Mouse (Mus musculus): ENCODE results near the gene Lamtor3. TPM values are rescaled to one million over a fixed set of nuclear protein-coding genes. Genes with fewer than 3 reads are reported as not detected.

Gene Lamtor3
- total and polyA plus RNA-seq, 3 experiments: 77.5 to 88.3 TPM; not detected in 1

GRCm38 (mm10) chr3:137897685-137898084 is 20.6 kb upstream of the Lamtor3 start (continued):
- no peak for TF ChIP-seq USF1 (IDR thresholded peaks at IDR 0.05; ENCODE audit: low read depth, low read length)
- peak; percentile 18 to 46; a peak in 1 of 4 replicates for TF ChIP-seq EP300 (IDR thresholded peaks at IDR 0.05; ENCODE audit: low read depth in 1 of 2, low read length in 2 of 2)
- TF ChIP-seq MAX (IDR thresholded peaks at IDR 0.05; ENCODE audit: low read length): no peak

- H3K79me2 ChIP-seq (ENCODE audit: control insufficient read depth, insufficient read depth, low read length, poor library complexity): no peaks in the 10 kb centered on the region
- TF ChIP-seq CTCF (IDR thresholded peaks at IDR 0.05 in 2 of 3, conservative IDR thresholded peaks at IDR 0.05 in 1 of 3; ENCODE audit: control insufficient read depth in 1 of 3, insufficient read depth in 1 of 3, low read depth in 2 of 3, low read length in 3 of 3, poor library complexity in 1 of 3, severe bottlenecking in 1 of 3) (no peak), CHD2 (IDR thresholded peaks at IDR 0.05; ENCODE audit: low read length) (no peak), KAT2A (conservative IDR thresholded peaks at IDR 0.05; ENCODE audit: low read depth, low read length) (no peak), TAL1 (IDR thresholded peaks at IDR 0.05; ENCODE audit: low read length) (no peak), ETS1 (IDR thresholded peaks at IDR 0.05; ENCODE audit: low read depth, low read length) (no peak), MYC (IDR thresholded peaks at IDR 0.05; ENCODE audit: low read depth, low read length) (no peak), NELFE (IDR thresholded peaks at IDR 0.05; ENCODE audit: low read depth, low read length) (no peak), EP300 (IDR thresholded peaks at IDR 0.05; ENCODE audit: low read depth in 1 of 2, low read length in 2 of 2) (no peak)
- no peak overlapping the region for H3K27ac ChIP-seq (ENCODE audit: control insufficient read depth, low read depth, low read length)
- peaks cover 4 to 23% of the 10 kb centered on the region in 2 experiments for H3K4me1 ChIP-seq (ENCODE audit: control insufficient read depth in 1 of 2, insufficient read depth in 2 of 2, low read length in 2 of 2)
- no peaks in the 10 kb centered on the region for H3K9me3 ChIP-seq (replicated peaks; ENCODE audit: insufficient read depth, low read length)
- no peak overlapping the region for H3K4me3 ChIP-seq (ENCODE audit: control insufficient read depth in 1 of 2, insufficient read depth in 1 of 2, low read depth in 2 of 2, low read length in 2 of 2)
- no peak overlapping the region for H3K9ac ChIP-seq (ENCODE audit: control insufficient read depth, low read depth, low read length, poor library complexity, severe bottlenecking)
- no peak for DNase-seq (ENCODE audit: low read depth, low spot score)
- no peaks in the 10 kb centered on the region for H3K27me3 ChIP-seq (ENCODE audit: control insufficient read depth in 1 of 2, insufficient read depth in 2 of 2, low read length in 2 of 2)
- peaks cover 2 to 11% of the 10 kb centered on the region in 2 experiments; a peak in 3 of 4 replicates for H3K36me3 ChIP-seq (ENCODE audit: control insufficient read depth in 1 of 2, insufficient read depth in 2 of 2, low read length in 2 of 2)
Observed at GRCm38 (mm10) chr3:137900149-137900548, 18.2 kb upstream of the Lamtor3 start.

GRCm38 (mm10) chr3:137913093-137913492 is 5.2 kb upstream of the Lamtor3 start:
- peaks cover 2 to 8% of the 10 kb centered on the region in 2 experiments; a peak in 3 of 4 replicates for H3K36me3 ChIP-seq (ENCODE audit: control insufficient read depth in 1 of 2, insufficient read depth in 2 of 2, low read length in 2 of 2)
- TF ChIP-seq HCFC1 (IDR thresholded peaks at IDR 0.05; ENCODE audit: low read depth, low read length): no peak
- no peak for TF ChIP-seq E2F4 (IDR thresholded peaks at IDR 0.05; ENCODE audit: borderline replicate concordance, low read depth, low read length)
- no peak for TF ChIP-seq MYC (IDR thresholded peaks at IDR 0.05; ENCODE audit: low read depth, low read length)
- TF ChIP-seq UBTF (IDR thresholded peaks at IDR 0.05; ENCODE audit: borderline replicate concordance, insufficient read depth, low read depth, low read length): no peak
- no peak for TF ChIP-seq MAFK (IDR thresholded peaks at IDR 0.05; ENCODE audit: borderline replicate concordance, low read depth, low read length)
- TF ChIP-seq ELF1 (IDR thresholded peaks at IDR 0.05; ENCODE audit: low read depth, low read length): no peak
- no peak for TF ChIP-seq USF1 (IDR thresholded peaks at IDR 0.05; ENCODE audit: low read depth, low read length)
- TF ChIP-seq BHLHE40 (IDR thresholded peaks at IDR 0.05; ENCODE audit: borderline replicate concordance, low read depth, low read length): no peak
- no peak for TF ChIP-seq NELFE (IDR thresholded peaks at IDR 0.05; ENCODE audit: low read depth, low read length)
- TF ChIP-seq ZMIZ1 (IDR thresholded peaks at IDR 0.05; ENCODE audit: low read depth, low read length): no peak

More at GRCm38 (mm10) chr3:137913093-137913492, 5.2 kb upstream of the Lamtor3 start:
- H3K79me2 ChIP-seq (ENCODE audit: control insufficient read depth, insufficient read depth, low read length, poor library complexity): no peaks in the 10 kb centered on the region; the same call in 1 of the 2 replicates
- DNase-seq (ENCODE audit: low read depth, low spot score): no peak
- H3K9me3 ChIP-seq (replicated peaks; ENCODE audit: insufficient read depth, low read length): no peaks in the 10 kb centered on the region
- H3K9ac ChIP-seq (ENCODE audit: control insufficient read depth, low read depth, low read length, poor library complexity, severe bottlenecking): no peak overlapping the region
- no peak overlapping the region for H3K4me3 ChIP-seq (ENCODE audit: control insufficient read depth in 1 of 2, insufficient read depth in 1 of 2, low read depth in 2 of 2, low read length in 2 of 2)
- H3K27me3 ChIP-seq (ENCODE audit: control insufficient read depth in 1 of 2, insufficient read depth in 2 of 2, low read length in 2 of 2): no peaks in the 10 kb centered on the region
- H3K4me1 ChIP-seq (ENCODE audit: control insufficient read depth in 1 of 2, insufficient read depth in 2 of 2, low read length in 2 of 2): peaks cover 0 to 5% of the 10 kb centered on the region in 2 experiments; a peak in 2 of 4 replicates
- H3K27ac ChIP-seq (ENCODE audit: control insufficient read depth, low read depth, low read length): no peak overlapping the region
